Mouse (Mus musculus) T-helper 1 cell (primary cell): ENCODE data around the gene Plekha1.

Experiments used
- in situ Hi-C: fragments of 300-600 bp; cut with MboI, MseI; formaldehyde crosslinking; loops from one replicate; pipeline ENCODE4 v1.15.1; 2025; ENCODE audit warnings: high pct_unique_total_duplicates

Plekha1 gene

DNA sequence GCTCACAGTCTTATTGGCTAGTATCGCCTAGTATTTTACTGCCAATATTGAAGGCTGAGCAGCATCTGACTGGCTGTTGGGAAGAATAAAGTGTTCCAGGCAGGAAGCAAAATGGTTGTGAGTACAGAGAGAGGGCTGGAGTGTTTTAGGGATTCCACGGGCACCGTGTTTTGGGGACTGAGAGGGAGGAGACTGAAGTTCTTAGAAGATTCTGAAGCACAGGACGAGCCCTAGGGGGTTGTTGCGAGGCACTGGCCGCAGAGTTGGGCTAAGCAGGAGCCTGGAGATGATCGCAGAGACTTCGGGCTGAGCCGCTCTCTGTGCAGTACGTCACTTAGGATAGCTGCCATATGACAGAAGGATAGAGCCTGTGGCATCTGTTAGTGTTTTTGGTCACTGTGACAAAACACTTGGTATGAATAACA lies 88.6 kb downstream of the Plekha1 start:
- in situ Hi-C loops = no loop called here

DNA sequence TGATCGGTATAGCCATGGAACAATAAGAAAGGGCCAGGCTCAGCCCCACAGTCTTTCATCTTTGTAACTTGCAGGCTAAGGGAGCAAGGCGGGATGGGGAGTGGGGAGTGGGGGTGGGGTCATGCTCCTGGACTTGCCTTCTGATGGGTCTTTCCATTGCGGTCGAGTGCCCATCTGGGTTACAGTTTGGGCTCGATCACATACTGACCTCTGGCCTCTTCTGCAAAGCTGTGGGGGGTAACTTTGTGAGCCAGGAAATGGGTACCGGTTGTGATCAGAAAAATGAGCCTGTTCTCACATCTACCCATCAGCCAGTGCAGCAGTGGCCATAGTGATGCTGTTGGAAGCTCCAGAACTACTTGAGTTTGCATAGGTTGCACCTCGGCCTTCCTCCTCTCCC lies 93.0 kb downstream of the Plekha1 start:
- in situ Hi-C loops = no loop called here

DNA sequence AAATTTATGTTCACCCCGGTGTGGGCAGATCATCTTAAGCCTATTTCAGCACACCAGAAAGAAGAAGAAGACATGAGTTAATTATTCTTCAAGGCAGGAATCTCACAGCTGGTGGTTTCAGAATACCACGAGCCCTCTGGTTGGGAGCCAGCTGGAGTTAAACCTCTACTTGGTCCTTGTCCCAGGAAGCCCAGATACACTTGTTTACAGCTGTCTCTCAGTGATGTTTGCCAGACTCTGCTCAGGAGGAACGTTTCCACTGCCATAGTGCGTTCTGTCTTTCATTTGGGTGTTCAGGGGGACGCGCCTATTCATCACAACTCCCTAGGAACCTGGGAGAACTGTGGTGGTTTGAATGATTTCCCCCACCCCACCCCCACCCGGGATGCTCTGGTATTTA lies 94.3 kb downstream of the Plekha1 start:
- in situ Hi-C loops = no loop called here

DNA sequence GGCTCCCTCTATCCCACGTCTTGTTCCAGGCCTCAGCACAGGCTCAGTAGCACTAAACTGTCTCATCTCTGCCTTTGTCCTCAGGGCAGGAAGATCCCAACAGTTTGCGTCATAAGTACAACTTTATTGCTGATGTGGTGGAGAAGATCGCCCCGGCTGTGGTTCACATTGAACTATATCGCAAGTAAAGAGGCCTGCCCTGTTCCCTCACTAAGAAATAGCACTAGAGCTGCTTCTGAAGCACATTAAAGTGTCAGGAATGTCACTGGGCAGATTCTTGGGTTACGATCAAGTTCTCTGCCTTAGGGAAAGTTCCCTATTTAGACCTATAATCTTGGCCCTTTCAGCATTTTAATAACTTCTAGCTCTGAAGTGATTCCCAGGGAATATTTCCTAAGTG lies 95.9 kb downstream of the Plekha1 start:
- in situ Hi-C loops = no loop called here
